ENCODE assay signal across 10 mouse cellular contexts in genomic region chr4:98444437-98445139, GRCm38 (mm10). TPM values are rescaled to one million over a fixed set of nuclear protein-coding genes. Genes with fewer than 3 reads are reported as not detected.
DNase-seq lines count a peak whose midpoint lies in the region; ATAC-seq and TF ChIP-seq lines count a peak whose summit lies in the region.
"Had no signal": no experiment of that assay in that cellular context is flagged by ENCODE, and none has a peak within 500 bp of the region (broad histone marks: within the 10 kb centered on the region; RNA-seq: fewer than 3 reads in every experiment).

No protein-coding gene starts in this region.

- no peak for TF ChIP-seq EP300 in heart, postnatal 0 days (IDR thresholded peaks at IDR 0.05; ENCODE audit: low read depth)

- no peak overlapping the region for H3K4me2 ChIP-seq in heart, postnatal 0 days (ENCODE audit: low read depth, low read length)
- H3K4me2 ChIP-seq: limb, embryonic 12.5 days had no signal

- peak; percentile 6 for DNase-seq in cerebellum, adult 11-12 months
- peak; percentile 48 for DNase-seq in Muller cell, postnatal 12 days (ENCODE audit: inconsistent ontology term)
- peak; percentile 55 for DNase-seq in heart, postnatal 0 days (ENCODE audit: low spot score)
- peak; percentile 79 to 82 for DNase-seq in kidney, postnatal 4 days
- DNase-seq in lung, postnatal 4 days = peak; percentile 37 to 60
- peak; percentile 51 for DNase-seq in right cerebral cortex, postnatal 25 days

- no peak for TF ChIP-seq POLR2A in cortical plate, adult 2 months (IDR thresholded peaks at IDR 0.05; ENCODE audit: extremely low read depth, insufficient read depth, low read length)

- H3K9me3 ChIP-seq in heart, postnatal 0 days (replicated peaks; ENCODE audit: control insufficient read depth, low read length) = no peaks in the 10 kb centered on the region
- H3K9me3 ChIP-seq: limb, embryonic 12.5 days had no signal

- no peak; the same call in 1 of the 2 replicates for ATAC-seq in cerebellum, adult (ENCODE audit: insufficient number of reproducible peaks, low FRiP score, low TSS enrichment)
- ATAC-seq in heart, postnatal 0 days (ENCODE audit: insufficient read depth, low read depth) = 0 out of 2 replicates have a peak, but pooled peaks have one; percentile 64

- no peaks in the 10 kb centered on the region for H3K36me3 ChIP-seq in heart, postnatal 0 days (replicated peaks; ENCODE audit: control insufficient read depth, insufficient read depth, low read length)
- H3K36me3 ChIP-seq: G1E had no signal

- TF ChIP-seq CTCF in cortical plate, adult 2 months (IDR thresholded peaks at IDR 0.05; ENCODE audit: extremely low read depth, insufficient read depth, low read length) = peak; percentile 67
- TF ChIP-seq CTCF in heart, postnatal 0 days (IDR thresholded peaks at IDR 0.05; ENCODE audit: low read depth) = peak; percentile 82

- H3K9ac ChIP-seq in heart, postnatal 0 days (replicated peaks; ENCODE audit: low read depth, low read length) = no peak overlapping the region
- H3K9ac ChIP-seq: limb, embryonic 12.5 days had no signal

- no peak overlapping the region for H3K4me3 ChIP-seq in cortical plate, adult 2 months (ENCODE audit: insufficient read depth, low read length)
- no peak overlapping the region for H3K4me3 ChIP-seq in heart, postnatal 0 days (ENCODE audit: low read depth, low read length)
- H3K4me3 ChIP-seq: limb, embryonic 12.5 days had no signal

- no peaks in the 10 kb centered on the region for H3K27me3 ChIP-seq in heart, postnatal 0 days (ENCODE audit: control insufficient read depth, insufficient read depth, low read length)
- H3K27me3 ChIP-seq: limb, embryonic 12.5 days had no signal

- no peak overlapping the region for H3K27ac ChIP-seq in cortical plate, adult 2 months (ENCODE audit: insufficient read depth, low read length)
- H3K27ac ChIP-seq in heart, postnatal 0 days (ENCODE audit: low read depth) = no peak overlapping the region
- H3K27ac ChIP-seq: limb, embryonic 12.5 days had no signal

- WGBS in heart, postnatal 0 days = 83% methylated on average over 10 of the region's 10 CpGs

- no peaks in the 10 kb centered on the region for H3K4me1 ChIP-seq in cortical plate, adult 2 months (ENCODE audit: control insufficient read depth, insufficient read depth, low read length)
- H3K4me1 ChIP-seq in heart, postnatal 0 days (ENCODE audit: control insufficient read depth, insufficient read depth) = no peaks in the 10 kb centered on the region

RNA-seq across cellular contexts. Expression of gene Patj, which starts 49.0 kb away (rescaled TPM):
- polyA plus RNA-seq in cortical plate, adult 2 months (2012; rRNA removed) = 6.0 TPM in 2 replicates
- 9.1 and 1,302 TPM in 2 replicates for total RNA-seq in heart, postnatal 0 days (2014; rRNA removed; ENCODE audit: low replicate concordance)
- polyA plus RNA-seq in heart, postnatal 0 days (2015; fragmentation: Nextera tagmentation; extraction: Ambion mirVana) = 3.9 and 5.2 TPM in 2 replicates
- polyA plus RNA-seq: G1E had no signal

Comparison
In these comparisons a context has a peak if more than half of its experiments do, and no peak if none do; other contexts are left out.
1. DNase-seq: peak in every context shown above with its lines; median percentile 80 in kidney, postnatal 4 days; 55 in heart, postnatal 0 days; 51 in right cerebral cortex, postnatal 25 days; 48 in lung, postnatal 4 days; 48 in Muller cell, postnatal 12 days; 6 in cerebellum, adult 11-12 months.